Mouse (Mus musculus): ENCODE measurements around the gene Rabep2. TPM values are rescaled to one million over a fixed set of nuclear protein-coding genes. Genes with fewer than 3 reads are reported as not detected.

Rabep2 gene
- polyA plus RNA-seq, 1 experiment from 2014 or later, result 19.1 TPM

GRCm38 (mm10) chr7:126455242-126455641, 26.7 kb downstream of the Rabep2 start:
- H3K27me3 ChIP-seq (replicated peaks), result no peaks in the 10 kb centered on the region
- H3K4me1 ChIP-seq, result peaks cover 14% of the 10 kb centered on the region
- no peak overlapping the region for H3K4me3 ChIP-seq
- no peaks in the 10 kb centered on the region for H3K36me3 ChIP-seq
- WGBS, result 72% methylated on average over 2 of the region's 2 CpGs
- no peak overlapping the region for H3K9ac ChIP-seq
- ATAC-seq (ENCODE audit: extremely low read depth, insufficient number of reproducible peaks, low FRiP score, low TSS enrichment), result no peak
- no peak overlapping the region for H3K4me2 ChIP-seq
- H3K27ac ChIP-seq (replicated peaks), result no peak overlapping the region
- no peaks in the 10 kb centered on the region for H3K9me3 ChIP-seq

DNA sequence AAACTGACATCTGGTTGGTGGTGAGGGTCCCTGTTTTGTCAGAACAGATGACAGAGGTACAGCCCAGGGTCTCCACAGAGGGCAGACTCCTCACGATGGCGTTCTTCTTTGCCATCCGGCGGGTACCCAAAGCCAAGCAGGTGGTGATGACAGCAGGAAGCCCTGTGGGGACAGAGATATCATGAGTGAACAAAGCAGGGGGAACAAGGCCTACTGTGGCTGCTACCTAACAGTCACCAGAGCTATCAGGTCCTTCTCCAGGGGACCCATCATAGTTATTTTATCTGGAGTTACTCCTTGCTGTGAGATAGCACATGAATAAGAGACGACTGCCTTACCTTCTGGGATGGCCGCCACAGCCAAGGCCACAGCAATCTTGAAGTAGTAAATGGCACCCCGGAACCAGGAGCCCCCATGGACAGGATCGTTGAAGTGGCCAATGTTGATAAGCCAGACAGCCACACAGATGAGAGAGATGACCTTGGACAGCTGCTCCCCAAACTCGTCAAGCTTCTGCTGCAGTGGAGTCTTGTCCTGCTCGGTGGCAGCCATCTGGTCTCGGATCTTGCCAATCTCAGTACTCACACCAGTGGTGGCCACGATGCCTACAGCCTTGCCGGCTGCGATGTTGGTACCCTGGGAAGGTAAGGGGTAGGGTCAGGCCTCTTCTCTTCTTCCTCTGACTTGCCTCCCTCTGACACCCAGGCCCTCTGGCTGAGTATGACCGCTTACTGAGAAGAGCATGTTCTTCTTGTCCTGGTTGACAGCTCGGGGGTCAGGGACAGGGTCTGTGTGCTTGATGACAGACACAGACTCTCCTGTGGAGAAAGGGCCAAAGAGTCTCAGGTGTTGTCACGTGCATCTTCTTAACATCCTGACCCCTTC, 28.1 kb downstream of the Rabep2 start:
- no peak overlapping the region for H3K4me3 ChIP-seq
- peaks cover 14% of the 10 kb centered on the region for H3K4me1 ChIP-seq
- H3K27ac ChIP-seq (replicated peaks), result no peak overlapping the region
- no peaks in the 10 kb centered on the region for H3K36me3 ChIP-seq
- H3K27me3 ChIP-seq (replicated peaks), result no peaks in the 10 kb centered on the region
- no peak overlapping the region for H3K9ac ChIP-seq
- WGBS, result 68% methylated on average over 17 of the region's 17 CpGs
- no peaks in the 10 kb centered on the region for H3K9me3 ChIP-seq
- no peak overlapping the region for H3K4me2 ChIP-seq
- no peak for ATAC-seq (ENCODE audit: extremely low read depth, insufficient number of reproducible peaks, low FRiP score, low TSS enrichment)

- Histone ChIP-seq H3K9ac (peak overlapping the region; percentile 16; the same call in 1 of the 2 replicates), H3K4me3 (no peak overlapping the region), H3K36me3 (no peaks in the 10 kb centered on the region), H3K27ac (replicated peaks) (no peak overlapping the region), H3K9me3 (no peaks in the 10 kb centered on the region), H3K27me3 (replicated peaks) (peaks cover 13% of the 10 kb centered on the region; the same call in 1 of the 2 replicates), H3K4me1 (peaks cover 14% of the 10 kb centered on the region), H3K4me2 (no peak overlapping the region)
- WGBS, result 73% methylated on average over 5 of the region's 5 CpGs
- ATAC-seq (ENCODE audit: extremely low read depth, insufficient number of reproducible peaks, low FRiP score, low TSS enrichment), result no peak
Observed at GRCm38 (mm10) chr7:126458225-126458624, 29.7 kb downstream of the Rabep2 start.

DNA sequence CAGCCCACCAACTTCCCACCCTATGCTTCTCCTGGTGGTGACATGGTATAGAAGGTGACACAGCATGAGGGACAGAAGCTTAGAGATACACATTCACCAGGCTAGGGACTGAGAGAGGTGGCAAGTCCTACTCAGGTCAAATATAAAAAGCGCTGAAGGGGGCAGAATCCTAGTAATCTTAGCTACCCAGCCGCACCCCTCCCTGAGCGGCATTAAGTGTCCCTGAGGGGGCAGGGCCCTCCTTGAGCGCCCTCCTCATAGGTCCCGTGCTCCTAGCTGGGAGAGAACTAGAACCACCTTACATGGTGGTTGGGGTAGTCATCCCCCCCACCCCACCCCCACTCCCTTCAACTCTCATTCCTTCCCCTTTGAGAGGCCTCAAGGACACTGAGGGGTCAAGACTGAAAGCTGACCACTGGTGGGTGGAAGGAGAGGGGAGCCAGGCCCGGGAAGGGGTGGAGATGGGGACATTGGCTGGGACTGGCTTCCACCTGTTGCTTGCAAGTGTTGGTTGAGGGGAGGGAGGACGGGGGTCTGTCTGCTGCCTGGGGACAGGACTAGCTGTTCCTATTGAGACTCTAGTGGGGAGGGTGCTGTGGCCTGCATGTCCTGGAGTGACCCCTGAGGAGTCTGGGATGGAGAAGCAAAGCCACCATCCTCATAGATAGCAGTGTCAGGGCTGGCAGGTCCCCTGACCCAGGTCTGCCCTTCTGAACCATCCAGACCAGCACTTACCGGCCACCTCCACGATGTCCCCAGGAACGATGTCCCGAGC, 30.5 kb downstream of the Rabep2 start:
- H3K27me3 ChIP-seq (replicated peaks), result peaks cover 13% of the 10 kb centered on the region; the same call in 1 of the 2 replicates
- H3K36me3 ChIP-seq, result no peaks in the 10 kb centered on the region
- peaks cover 22% of the 10 kb centered on the region for H3K4me1 ChIP-seq
- H3K4me2 ChIP-seq, result no peak overlapping the region
- H3K9me3 ChIP-seq, result no peaks in the 10 kb centered on the region
- no peak for ATAC-seq (ENCODE audit: extremely low read depth, insufficient number of reproducible peaks, low FRiP score, low TSS enrichment)
- WGBS, result 70% methylated on average over 11 of the region's 11 CpGs
- H3K4me3 ChIP-seq, result no peak overlapping the region
- H3K27ac ChIP-seq (replicated peaks), result no peak overlapping the region
- no peak overlapping the region for H3K9ac ChIP-seq

GRCm38 (mm10) chr7:126460623-126461399, 32.3 kb downstream of the Rabep2 start:
- WGBS, result 53% methylated on average over 10 of the region's 10 CpGs
- H3K4me1 ChIP-seq, result peaks cover 39% of the 10 kb centered on the region
- no peak for ATAC-seq (ENCODE audit: extremely low read depth, insufficient number of reproducible peaks, low FRiP score, low TSS enrichment)

GRCm38 (mm10) chr7:126461626-126462025, 33.1 kb downstream of the Rabep2 start:
- no peak overlapping the region for H3K27ac ChIP-seq (replicated peaks)
- H3K4me1 ChIP-seq, result peaks cover 48% of the 10 kb centered on the region
- H3K4me2 ChIP-seq, result no peak overlapping the region
- no peak overlapping the region for H3K4me3 ChIP-seq
- 70% methylated on average over 3 of the region's 3 CpGs for WGBS
- no peak for ATAC-seq (ENCODE audit: extremely low read depth, insufficient number of reproducible peaks, low FRiP score, low TSS enrichment)
- no peaks in the 10 kb centered on the region for H3K9me3 ChIP-seq
- H3K27me3 ChIP-seq (replicated peaks), result peaks cover 13% of the 10 kb centered on the region; the same call in 1 of the 2 replicates
- peak overlapping the region; percentile 45; the same call in 1 of the 2 replicates for H3K9ac ChIP-seq
- H3K36me3 ChIP-seq, result peaks cover 6% of the 10 kb centered on the region

More at GRCm38 (mm10) chr7:126460623-126461399, 32.3 kb downstream of the Rabep2 start:
- no peak overlapping the region for H3K9ac ChIP-seq
- H3K27ac ChIP-seq (replicated peaks), result no peak overlapping the region
- peaks cover 13% of the 10 kb centered on the region; the same call in 1 of the 2 replicates for H3K27me3 ChIP-seq (replicated peaks)
- H3K4me3 ChIP-seq, result no peak overlapping the region
- H3K9me3 ChIP-seq, result no peaks in the 10 kb centered on the region
- no peaks in the 10 kb centered on the region for H3K36me3 ChIP-seq
- no peak overlapping the region for H3K4me2 ChIP-seq

- Histone ChIP-seq H3K36me3 (peaks cover 20% of the 10 kb centered on the region), H3K27me3 (replicated peaks) (peaks cover 13% of the 10 kb centered on the region; the same call in 1 of the 2 replicates), H3K27ac (replicated peaks) (no peak within 1 kb of the TSS), H3K9me3 (no peaks in the 10 kb centered on the region), H3K4me2 (no peak within 1 kb of the TSS), H3K4me1 (peaks cover 51% of the 10 kb centered on the region), H3K9ac (peak within 1 kb of the TSS; percentile 45), H3K4me3 (no peak within 1 kb of the TSS)
- ATAC-seq (ENCODE audit: extremely low read depth, insufficient number of reproducible peaks, low FRiP score, low TSS enrichment), result no peak
- WGBS, result 46% methylated on average over 5 of the region's 5 CpGs
Observed at GRCm38 (mm10) chr7:126463004-126463403, 34.4 kb downstream of the Rabep2 start, which contains the start of gene Atp2a1. Atp2a1 (minus strand) TSS chr7:126463108.

GRCm38 (mm10) chr7:126463547-126463946, 35.0 kb downstream of the Rabep2 start:
- H3K36me3 ChIP-seq, result peaks cover 25% of the 10 kb centered on the region
- H3K27ac ChIP-seq (replicated peaks), result no peak overlapping the region
- no peaks in the 10 kb centered on the region for H3K9me3 ChIP-seq
- 51% methylated on average over 4 of the region's 4 CpGs for WGBS
- no peak overlapping the region for H3K4me2 ChIP-seq
- H3K9ac ChIP-seq, result no peak overlapping the region
- H3K4me1 ChIP-seq, result peaks cover 46% of the 10 kb centered on the region
- H3K4me3 ChIP-seq, result no peak overlapping the region
- peaks cover 13% of the 10 kb centered on the region; the same call in 1 of the 2 replicates for H3K27me3 ChIP-seq (replicated peaks)
- ATAC-seq (ENCODE audit: extremely low read depth, insufficient number of reproducible peaks, low FRiP score, low TSS enrichment), result no peak

DNA sequence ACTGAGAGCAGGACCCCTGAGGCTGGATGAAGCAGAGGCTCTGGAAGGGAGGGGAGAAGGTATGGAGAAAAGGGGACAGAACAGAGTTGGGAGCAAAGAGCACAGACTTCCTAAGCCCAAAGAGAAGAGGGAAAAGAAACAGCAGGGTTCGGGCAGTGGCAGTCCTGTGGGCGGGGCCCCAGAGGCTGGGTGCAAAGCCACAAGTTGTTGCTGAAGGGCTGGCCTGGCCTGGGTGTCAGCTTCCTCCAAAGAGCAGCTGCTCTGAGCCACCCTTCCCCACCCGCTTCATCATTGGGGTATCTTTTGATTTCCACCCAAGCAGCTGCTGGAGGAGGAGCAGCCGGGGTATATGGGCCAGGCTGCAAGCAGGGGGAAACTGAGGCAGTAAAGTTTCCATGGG, 35.6 kb downstream of the Rabep2 start:
- Histone ChIP-seq H3K9ac (peak overlapping the region; percentile 33), H3K27ac (replicated peaks) (peak overlapping the region; percentile 86), H3K27me3 (replicated peaks) (peaks cover 13% of the 10 kb centered on the region; the same call in 1 of the 2 replicates), H3K4me3 (no peak overlapping the region), H3K4me2 (no peak overlapping the region), H3K4me1 (peaks cover 40% of the 10 kb centered on the region), H3K36me3 (peaks cover 31% of the 10 kb centered on the region), H3K9me3 (no peaks in the 10 kb centered on the region)
- WGBS, result 50% methylated on average over 4 of the region's 4 CpGs
- no peak for ATAC-seq (ENCODE audit: extremely low read depth, insufficient number of reproducible peaks, low FRiP score, low TSS enrichment)

GRCm38 (mm10) chr7:126464836-126465235, 36.3 kb downstream of the Rabep2 start:
- Histone ChIP-seq H3K4me2 (no peak overlapping the region), H3K4me1 (peaks cover 38% of the 10 kb centered on the region), H3K9me3 (no peaks in the 10 kb centered on the region), H3K27ac (replicated peaks) (peak overlapping the region; percentile 86), H3K36me3 (peaks cover 38% of the 10 kb centered on the region), H3K9ac (peak overlapping the region; percentile 33), H3K4me3 (no peak overlapping the region), H3K27me3 (replicated peaks) (peaks cover 13% of the 10 kb centered on the region; the same call in 1 of the 2 replicates)
- 22% methylated on average over 5 of the region's 5 CpGs for WGBS
- no peak for ATAC-seq (ENCODE audit: extremely low read depth, insufficient number of reproducible peaks, low FRiP score, low TSS enrichment)

Data from heart, embryonic 13.5 days (tissue).